Mouse (Mus musculus): ENCODE data around the gene Gpr62.
A peak's percentile ranks its signal among the peaks of the same experiment; 100 is the strongest.
"Not testable (repeated sequence)": the region's sequence is repeated elsewhere in the genome, so short reads cannot be mapped to it uniquely, and the experiment has no call there.

The Gpr62 gene

GRCm38 (mm10) chr9:106465571-106466200 lies at the start of gene Gpr62:
Gene Gpr62 (minus strand): TSS chr9:106465938.
- DNase-seq (ENCODE audit: low spot score in 2 of 2): no peak

- no peak for DNase-seq (ENCODE audit: low spot score in 2 of 2)
These were observed 48.5 kb upstream of the Gpr62 start, which contains the start of gene Iqcf5 for GRCm38 (mm10) chr9:106514273-106514672. Gene Iqcf5 (plus strand): TSS chr9:106514573.

- no peak for DNase-seq (ENCODE audit: low spot score in 2 of 2)
These were observed 47.8 kb upstream of the Gpr62 start for GRCm38 (mm10) chr9:106513566-106513965.

GRCm38 (mm10) chr9:106512729-106513450 lies 47.2 kb upstream of the Gpr62 start:
- no peak for DNase-seq (ENCODE audit: low spot score in 2 of 2)

GRCm38 (mm10) chr9:106509356-106509755 lies 43.6 kb upstream of the Gpr62 start:
- no peak for DNase-seq (ENCODE audit: low spot score in 2 of 2)

GRCm38 (mm10) chr9:106504246-106504645 lies 38.5 kb upstream of the Gpr62 start:
- DNase-seq (ENCODE audit: low spot score in 2 of 2): no peak

- DNase-seq (ENCODE audit: low spot score in 2 of 2): no peak
These were observed 36.1 kb upstream of the Gpr62 start for GRCm38 (mm10) chr9:106501846-106502245.

GRCm38 (mm10) chr9:106499667-106500066 lies 33.9 kb upstream of the Gpr62 start, which contains the start of gene Iqcf1:
Gene Iqcf1 (plus strand): TSS chr9:106499967.
- DNase-seq (ENCODE audit: low spot score in 2 of 2): no peak

GRCm38 (mm10) chr9:106487602-106488001 lies 21.9 kb upstream of the Gpr62 start:
- not testable (repeated sequence) for DNase-seq (ENCODE audit: low spot score in 2 of 2)

GRCm38 (mm10) chr9:106485076-106485475 lies 19.3 kb upstream of the Gpr62 start:
- no peak for DNase-seq (ENCODE audit: low spot score in 2 of 2)

- no peak for DNase-seq (ENCODE audit: low spot score in 2 of 2)
These were observed 17.9 kb upstream of the Gpr62 start for GRCm38 (mm10) chr9:106483606-106484005.

GRCm38 (mm10) chr9:106483136-106483535 lies 17.4 kb upstream of the Gpr62 start:
- peak in 1 of 2 experiments; percentile 6 for DNase-seq (ENCODE audit: low spot score in 2 of 2)

GRCm38 (mm10) chr9:106482578-106483115 lies 16.9 kb upstream of the Gpr62 start:
- no peak for DNase-seq (ENCODE audit: low spot score in 2 of 2)

GRCm38 (mm10) chr9:106481676-106482075 lies 15.9 kb upstream of the Gpr62 start:
- peak in 1 of 2 experiments; percentile 5 for DNase-seq (ENCODE audit: low spot score in 2 of 2)

GRCm38 (mm10) chr9:106481075-106481474 lies 15.3 kb upstream of the Gpr62 start:
- DNase-seq (ENCODE audit: low spot score in 2 of 2): peak in 1 of 2 experiments; percentile 6

GRCm38 (mm10) chr9:106480541-106480940 lies 14.8 kb upstream of the Gpr62 start:
- DNase-seq (ENCODE audit: low spot score in 2 of 2): no peak

GRCm38 (mm10) chr9:106478101-106478500 lies 12.4 kb upstream of the Gpr62 start:
- DNase-seq (ENCODE audit: low spot score in 2 of 2): no peak

GRCm38 (mm10) chr9:106477649-106478048 lies 11.9 kb upstream of the Gpr62 start:
- DNase-seq (ENCODE audit: low spot score in 2 of 2): no peak

- DNase-seq (ENCODE audit: low spot score in 2 of 2): peak; percentile 91 to 92
These were observed 11.3 kb upstream of the Gpr62 start, which contains the start of gene Parp3 for GRCm38 (mm10) chr9:106476924-106477484. Gene Parp3 (minus strand): TSS chr9:106476949.

- peak; percentile 37 to 52 for DNase-seq (ENCODE audit: low spot score in 2 of 2)
These were observed 10.5 kb upstream of the Gpr62 start for GRCm38 (mm10) chr9:106476002-106476923.

- no peak for DNase-seq (ENCODE audit: low spot score in 2 of 2)
These were observed 9.9 kb upstream of the Gpr62 start, which contains the start of gene Rrp9 for GRCm38 (mm10) chr9:106475663-106476001. Gene Rrp9 (plus strand): TSS chr9:106475963.
